Mouse (Mus musculus): ENCODE data around the gene Atp6v0b. TPM values are rescaled to one million over a fixed set of nuclear protein-coding genes. Genes with fewer than 3 reads are reported as not detected.

The Atp6v0b gene
- polyA plus RNA-seq, 1 experiment from 2014 or later, result 601 TPM

Other genes with a start within 250 kb of the Atp6v0b start
- gene Dmap1, start 205.1 kb downstream of the Atp6v0b start, polyA plus RNA-seq (2015; fragmentation: Nextera tagmentation; extraction: Ambion mirVana), result 76.5 and 76.8 TPM in 2 replicates
- not detected in 2 replicates for gene Gm12845, start 162.9 kb downstream of the Atp6v0b start, polyA plus RNA-seq (2015; fragmentation: Nextera tagmentation; extraction: Ambion mirVana)
- not detected in 2 replicates for gene Klf17, start 121.7 kb downstream of the Atp6v0b start, polyA plus RNA-seq (2015; fragmentation: Nextera tagmentation; extraction: Ambion mirVana)
- 45.8 and 48.1 TPM in 2 replicates for gene Slc6a9, start 52.8 kb downstream of the Atp6v0b start, polyA plus RNA-seq (2015; fragmentation: Nextera tagmentation; extraction: Ambion mirVana)
- gene Ccdc24, start 14.8 kb downstream of the Atp6v0b start, polyA plus RNA-seq (2015; fragmentation: Nextera tagmentation; extraction: Ambion mirVana), result 2.5 and 3.3 TPM in 2 replicates
- 56.5 and 69.5 TPM in 2 replicates for gene B4galt2, start 3.8 kb downstream of the Atp6v0b start, polyA plus RNA-seq (2015; fragmentation: Nextera tagmentation; extraction: Ambion mirVana)
- gene Dph2, start 4.7 kb upstream of the Atp6v0b start, polyA plus RNA-seq (2015; fragmentation: Nextera tagmentation; extraction: Ambion mirVana), result 21.8 and 23.6 TPM in 2 replicates
- 62.3 and 68.8 TPM in 2 replicates for gene Ipo13, start 27.7 kb upstream of the Atp6v0b start, polyA plus RNA-seq (2015; fragmentation: Nextera tagmentation; extraction: Ambion mirVana)
- 0.87 and 0.92 TPM in 2 replicates for gene Artn, start 42.4 kb upstream of the Atp6v0b start, polyA plus RNA-seq (2015; fragmentation: Nextera tagmentation; extraction: Ambion mirVana)
- gene St3gal3, start 247.6 kb upstream of the Atp6v0b start, polyA plus RNA-seq (2015; fragmentation: Nextera tagmentation; extraction: Ambion mirVana), result 13.5 and 15.0 TPM in 2 replicates